Mouse (Mus musculus): Measurements from ENCODE around the gene Nudt4.

DNA sequence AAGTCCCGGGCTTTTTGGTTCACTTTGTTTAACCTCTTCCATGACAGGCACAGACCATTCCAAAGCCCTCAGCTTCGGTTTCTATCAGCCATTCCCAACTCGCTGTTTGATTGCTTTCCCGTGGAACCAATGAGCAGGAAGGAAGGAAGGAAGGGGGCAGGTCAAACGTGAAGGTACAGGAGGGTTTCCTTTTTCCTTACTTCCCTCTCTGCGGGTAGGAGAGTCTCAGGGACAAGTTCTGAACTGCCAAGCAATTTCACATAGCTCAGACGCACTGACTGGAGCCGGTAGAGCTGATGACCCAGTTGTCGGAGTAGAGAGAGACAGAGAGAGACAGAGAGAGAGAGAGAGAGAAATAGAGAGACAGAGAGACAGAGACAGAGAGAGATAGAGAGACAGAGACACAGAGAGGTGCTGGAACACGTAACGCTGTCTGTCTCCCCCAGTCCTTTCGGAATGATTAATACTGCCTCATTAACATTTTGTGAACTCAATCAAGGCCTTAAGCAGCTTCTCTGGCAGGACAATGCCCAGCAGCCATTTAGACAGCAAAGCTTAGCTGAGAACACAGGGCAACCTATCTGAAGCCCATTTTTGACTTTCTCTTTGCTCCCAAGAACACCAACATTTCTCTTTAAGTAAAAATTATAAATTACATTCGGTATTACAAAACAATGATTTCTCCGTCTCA is 13.1 kb upstream of the Nudt4 start:
- TF ChIP-seq CTCF (IDR thresholded peaks at IDR 0.05; ENCODE audit: borderline replicate concordance, control insufficient read depth, extremely low read depth, insufficient read depth, low read length, poor library complexity): no peak
- TF ChIP-seq POLR2A (IDR thresholded peaks at IDR 0.05; ENCODE audit: control insufficient read depth, extremely low read depth, insufficient read depth, low read length, poor library complexity): no peak

Data from thymus, adult 2 months (tissue).